Mouse (Mus musculus) adrenal gland, adult 2 months (tissue): ENCODE measurements at regions not wholly inside any gene's neighbourhood (a gene's known extent, or its start where the extent isn't known, plus 50 kb on each side); places are given as distances from the start of the nearest gene placed in this dataset.

Experiments
- DNase-seq: peaks from one replicate; pipeline ENCODE4 v3.0.0; 2021

DNA sequence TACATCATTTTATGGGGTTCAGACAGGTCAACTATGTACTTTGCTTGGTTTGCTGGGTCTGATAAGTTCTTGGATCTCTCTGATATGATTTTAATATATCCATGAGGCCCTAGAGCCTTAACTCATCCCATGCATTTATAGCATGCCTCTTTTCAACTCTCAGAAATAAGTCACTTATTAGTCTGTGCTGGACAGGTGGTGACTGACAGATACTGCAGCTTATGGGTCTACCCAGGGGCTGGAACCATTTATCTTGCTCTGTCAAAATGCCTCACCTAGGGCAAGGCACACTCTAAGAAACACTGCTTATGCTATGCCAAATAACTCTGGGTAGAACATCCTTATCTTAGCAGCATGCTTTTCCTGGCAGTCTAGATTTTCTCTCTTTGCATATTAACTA lies 225.6 kb downstream of the Mbnl1 start:
- DNase-seq: no peak

DNA sequence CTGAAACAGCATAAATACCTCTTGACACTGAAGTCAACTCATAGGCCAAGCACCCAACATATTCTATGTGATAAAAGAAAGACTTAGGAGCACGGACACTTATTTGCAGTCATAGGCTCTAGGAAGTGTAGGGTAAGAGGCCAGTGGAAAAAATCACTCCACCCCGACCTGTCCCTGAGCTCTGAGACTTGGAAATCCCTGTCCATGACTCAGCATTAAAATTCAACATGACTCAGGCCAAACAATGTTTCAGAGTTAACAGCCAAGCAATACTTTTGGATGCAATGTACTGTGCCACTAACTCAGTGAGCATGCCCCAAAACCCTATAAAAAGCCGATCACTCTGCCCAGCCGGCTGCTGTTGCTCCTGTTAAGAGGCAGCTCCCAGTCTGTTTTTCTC lies 234.5 kb downstream of the Mbnl1 start:
- DNase-seq: peak; percentile 36

DNA sequence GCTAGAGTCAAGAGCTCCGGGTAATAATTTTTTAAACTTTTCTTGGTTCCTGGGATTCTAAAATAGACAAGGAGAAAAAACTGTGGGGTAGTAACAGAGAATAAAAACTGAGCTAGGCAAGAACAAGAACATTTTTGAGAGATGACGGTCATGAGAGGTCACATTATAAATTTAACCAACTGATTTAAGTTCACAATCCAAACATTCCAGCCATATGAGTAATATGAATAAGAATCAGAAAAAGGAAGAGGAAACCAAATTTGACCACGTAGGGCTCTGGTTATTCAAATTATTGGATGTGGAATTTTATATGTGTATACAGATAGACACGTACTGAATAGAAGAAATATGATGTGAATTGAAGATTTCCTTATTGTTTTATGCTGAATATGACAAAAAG lies 240.3 kb downstream of the Mbnl1 start:
- no peak for DNase-seq

DNA sequence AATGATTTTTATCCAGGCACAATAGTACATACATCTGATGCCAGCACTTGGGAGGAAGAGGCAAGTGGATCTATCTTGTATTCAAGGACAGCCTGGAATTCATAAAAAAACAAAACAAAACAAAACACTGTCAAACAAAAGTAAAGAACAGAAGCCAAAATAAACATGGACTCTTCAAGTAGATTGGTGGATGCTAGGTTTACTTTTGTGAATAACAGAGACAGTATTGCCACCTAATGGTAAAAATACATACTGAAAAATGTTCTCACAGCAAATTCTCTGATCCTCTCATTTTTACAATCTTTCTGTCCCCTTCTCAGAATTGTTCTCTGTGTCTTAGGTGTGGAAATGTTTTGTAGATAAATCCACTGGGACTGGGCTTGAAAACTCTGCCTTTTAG lies 247.7 kb downstream of the Mbnl1 start:
- no peak for DNase-seq

DNA sequence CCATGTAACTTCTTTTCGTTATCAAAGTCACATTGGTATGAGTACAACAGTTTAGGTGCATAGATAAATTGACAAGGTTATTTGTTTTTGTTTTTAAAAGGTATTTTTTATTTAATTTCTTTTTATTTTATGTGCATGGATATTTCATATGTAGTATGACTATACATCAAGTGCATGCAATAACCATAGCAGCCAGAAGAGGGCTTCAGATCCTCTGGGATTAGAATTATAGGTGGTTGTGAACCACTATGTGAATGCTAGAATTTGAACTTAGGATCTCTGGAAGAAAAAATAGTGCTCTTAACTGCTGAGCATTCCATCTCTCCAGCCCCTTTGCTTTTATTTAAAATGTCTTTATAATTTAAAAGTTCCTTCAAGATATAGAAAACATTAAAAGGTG lies 258.7 kb downstream of the Mbnl1 start:
- no peak for DNase-seq

DNA sequence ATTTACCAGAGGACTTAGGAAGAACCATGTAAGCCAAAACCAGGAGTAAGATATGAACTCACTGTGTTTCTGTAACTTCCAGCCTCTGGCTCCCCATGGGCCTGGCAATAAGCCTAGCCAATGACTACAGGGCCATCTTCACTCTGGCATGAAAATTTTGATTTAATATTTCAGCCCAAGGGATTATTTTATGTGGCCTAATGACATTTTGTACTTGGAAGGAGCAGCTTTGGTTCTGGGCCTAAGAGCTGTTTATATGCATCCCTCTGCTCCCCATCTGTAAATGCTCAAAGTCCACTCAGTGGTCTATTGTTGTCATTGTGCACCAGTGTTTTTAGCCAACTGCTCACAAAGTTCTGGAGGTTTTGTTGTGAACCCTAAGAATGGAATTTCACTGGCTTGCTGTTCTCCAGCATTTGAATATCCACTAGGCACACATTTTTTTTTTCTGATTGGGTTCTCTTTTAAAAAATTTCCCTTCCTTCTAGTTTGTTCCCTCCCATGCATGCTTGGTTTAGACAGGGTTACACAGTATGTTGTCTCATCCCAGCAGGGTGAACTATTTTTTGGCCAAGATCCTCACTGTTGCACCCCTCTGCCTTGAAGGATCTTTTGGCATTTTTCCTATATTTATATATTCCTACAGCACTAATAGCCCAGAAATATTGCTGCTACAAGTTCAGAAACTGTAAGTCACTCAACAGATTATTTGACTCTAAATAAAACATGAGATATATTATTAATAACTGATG lies 261.9 kb upstream of the P2ry1 start:
- peak; percentile 12 for DNase-seq

DNA sequence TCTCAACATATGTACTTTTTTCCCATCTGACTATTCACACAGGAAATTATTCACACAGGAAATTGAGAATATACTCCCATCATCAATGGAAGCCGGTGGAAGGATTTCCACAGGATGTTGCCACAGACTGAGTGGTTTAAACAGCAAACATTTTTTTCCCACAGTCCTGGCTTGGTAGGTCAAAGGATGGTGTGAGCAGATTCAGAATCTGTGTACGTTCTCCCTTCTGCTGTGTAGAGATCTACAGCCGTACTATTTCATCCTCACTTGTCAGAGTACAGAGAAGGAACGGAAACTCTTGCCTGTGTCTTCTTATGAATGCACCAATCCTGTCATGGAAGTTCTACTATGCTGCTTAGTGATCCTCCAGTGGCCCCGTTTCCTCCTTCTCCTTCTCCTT lies 261.2 kb upstream of the P2ry1 start:
- no peak for DNase-seq

DNA sequence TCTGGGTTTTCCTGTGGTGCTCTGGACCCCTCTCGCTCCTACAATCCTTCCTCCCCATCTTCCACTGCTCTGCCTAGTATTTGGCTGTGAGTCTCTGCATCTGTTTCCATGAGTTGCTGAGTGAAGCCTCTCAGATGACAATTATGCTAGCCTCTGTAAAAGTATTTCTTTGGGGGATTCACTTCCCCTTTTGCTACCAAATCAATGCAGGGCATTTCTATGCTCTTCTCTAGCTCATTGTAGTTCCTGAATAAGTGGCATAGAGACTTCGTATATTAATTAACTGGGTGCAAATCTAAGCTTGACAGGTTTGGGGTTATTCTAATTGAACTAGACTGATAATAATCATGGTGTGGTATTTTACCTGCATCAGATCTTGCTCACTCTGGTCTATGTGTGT lies 260.4 kb upstream of the P2ry1 start:
- DNase-seq: no peak

DNA sequence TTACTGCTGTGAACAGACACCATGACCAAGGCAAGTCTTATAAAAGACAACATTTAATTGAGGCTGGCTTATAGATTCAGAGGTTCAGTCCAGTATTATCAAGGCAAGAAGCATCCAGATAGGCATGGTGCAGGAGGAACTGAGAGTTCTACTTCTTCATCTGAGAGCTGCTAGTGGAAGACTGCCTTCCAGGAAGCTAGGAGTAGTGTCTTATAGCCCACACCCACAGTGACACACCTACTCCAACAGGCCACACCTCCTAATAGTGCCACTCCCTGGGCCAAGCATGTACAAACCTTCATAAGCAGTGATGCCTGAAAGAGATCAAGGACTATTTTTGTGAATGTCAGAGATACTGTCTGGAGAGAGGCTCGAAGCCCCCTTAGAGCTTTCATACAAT lies 257.5 kb upstream of the P2ry1 start:
- DNase-seq: no peak

DNA sequence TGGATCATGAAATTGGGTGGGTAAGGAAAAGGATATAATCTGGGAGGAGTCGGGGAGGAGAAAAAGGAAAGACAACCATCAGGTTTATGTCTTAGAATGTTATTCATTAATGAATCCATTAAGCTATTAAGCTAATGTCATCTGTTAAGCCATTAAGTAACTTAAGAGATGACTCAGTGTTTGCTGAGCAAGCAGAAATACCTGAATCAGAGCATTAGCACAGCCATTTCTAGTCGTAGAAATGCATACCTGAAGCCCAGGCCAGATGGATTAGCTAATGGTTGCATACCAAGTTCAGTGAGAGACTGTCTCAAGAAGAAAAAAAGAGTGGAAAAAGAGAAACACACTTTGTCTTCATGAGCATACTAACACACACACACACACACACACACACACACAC lies 244.0 kb upstream of the P2ry1 start:
- DNase-seq: no peak

DNA sequence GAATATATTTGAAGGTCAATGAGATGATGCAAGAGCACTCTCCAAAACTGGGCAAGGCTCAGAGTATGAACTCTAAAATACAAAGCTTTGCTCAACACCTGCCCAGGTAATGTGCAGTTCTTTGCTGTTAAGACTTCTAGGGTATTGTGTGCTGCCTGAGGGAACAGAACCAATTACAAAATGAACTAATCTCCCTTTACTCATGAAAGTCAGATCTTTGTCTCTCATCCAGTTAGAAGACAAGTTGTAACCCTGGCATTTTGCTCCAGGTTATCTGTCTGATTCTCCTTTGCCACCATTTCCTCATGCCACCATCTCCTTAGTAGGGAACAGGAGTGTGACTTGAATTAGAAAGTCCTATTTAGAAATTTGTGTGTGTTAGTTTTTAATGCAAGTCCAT lies 243.5 kb upstream of the P2ry1 start:
- no peak for DNase-seq

DNA sequence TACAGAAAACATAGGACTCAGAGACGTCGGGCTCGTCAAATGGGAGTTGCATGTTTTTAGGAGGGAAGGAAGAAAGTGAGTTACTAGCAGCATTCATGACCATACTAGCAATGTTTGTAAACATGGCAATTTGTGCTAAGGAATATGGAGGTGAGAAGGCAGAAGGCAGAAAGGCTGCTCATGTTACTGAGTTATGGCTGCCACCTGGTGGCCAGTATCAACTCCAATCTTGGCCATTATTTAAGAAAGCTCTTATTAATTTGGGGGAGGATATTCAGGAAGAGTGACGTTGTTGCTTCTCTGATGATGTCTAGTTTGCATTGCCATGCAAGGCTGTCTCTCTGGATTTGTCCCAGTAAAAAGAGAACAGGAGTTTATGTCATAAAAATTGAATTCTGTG lies 239.7 kb upstream of the P2ry1 start:
- DNase-seq: peak; percentile 29

DNA sequence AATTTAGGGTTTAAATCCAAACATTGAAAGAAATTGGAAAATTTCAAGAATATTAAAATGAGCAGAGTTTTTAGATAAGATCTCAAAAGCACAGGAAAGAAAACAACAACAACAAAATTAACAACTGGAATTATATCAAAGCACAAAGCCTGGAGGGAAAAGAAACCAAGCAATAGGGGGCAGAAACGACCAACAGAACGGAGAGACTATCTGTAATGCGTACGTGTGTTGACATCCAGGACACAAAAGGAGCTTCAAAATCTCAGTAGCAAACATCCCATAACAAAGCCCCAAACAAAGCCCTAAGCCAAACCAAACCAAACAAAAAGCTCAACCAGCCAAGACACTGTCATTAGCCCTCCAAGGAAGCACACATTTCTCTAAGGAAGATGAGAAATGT lies 237.5 kb upstream of the P2ry1 start:
- DNase-seq: no peak

DNA sequence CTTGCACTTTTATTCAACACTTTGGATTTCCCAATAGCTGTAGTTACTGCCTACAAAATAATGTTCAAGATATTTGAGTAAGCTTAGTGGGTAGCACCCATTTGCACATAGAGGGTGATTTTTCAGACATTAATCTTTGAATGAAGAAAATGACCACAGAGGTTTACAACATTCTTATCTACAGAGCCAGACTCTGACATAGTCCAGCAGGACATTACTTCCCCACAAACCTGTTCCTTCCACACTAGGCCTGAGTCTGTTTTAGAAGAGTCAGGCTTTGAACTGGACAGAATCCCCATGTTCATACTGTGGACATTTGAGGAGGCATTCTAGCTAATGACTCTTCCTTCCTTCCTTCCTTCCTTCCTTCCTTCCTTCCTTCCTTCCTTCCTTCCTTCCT lies 233.6 kb upstream of the P2ry1 start:
- DNase-seq: no peak

DNA sequence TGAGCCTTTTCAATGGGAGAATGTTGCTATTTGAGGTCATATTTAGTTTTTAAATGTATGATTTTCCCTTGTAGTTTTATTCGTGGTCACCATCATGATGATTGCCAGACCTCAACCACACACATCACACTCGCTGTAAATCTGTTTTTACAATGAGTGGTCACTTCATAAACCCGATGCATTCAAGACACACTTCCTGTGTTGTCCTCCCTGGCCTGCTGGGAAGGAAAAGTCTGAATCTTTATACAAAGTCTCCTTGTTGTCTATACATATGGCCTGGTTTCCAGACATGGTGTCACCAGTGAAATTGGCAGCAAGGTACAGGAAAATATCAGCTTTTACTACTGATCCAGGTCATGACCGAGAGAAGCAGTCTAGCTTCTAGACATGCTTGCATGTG lies 230.7 kb upstream of the P2ry1 start:
- no peak for DNase-seq

DNA sequence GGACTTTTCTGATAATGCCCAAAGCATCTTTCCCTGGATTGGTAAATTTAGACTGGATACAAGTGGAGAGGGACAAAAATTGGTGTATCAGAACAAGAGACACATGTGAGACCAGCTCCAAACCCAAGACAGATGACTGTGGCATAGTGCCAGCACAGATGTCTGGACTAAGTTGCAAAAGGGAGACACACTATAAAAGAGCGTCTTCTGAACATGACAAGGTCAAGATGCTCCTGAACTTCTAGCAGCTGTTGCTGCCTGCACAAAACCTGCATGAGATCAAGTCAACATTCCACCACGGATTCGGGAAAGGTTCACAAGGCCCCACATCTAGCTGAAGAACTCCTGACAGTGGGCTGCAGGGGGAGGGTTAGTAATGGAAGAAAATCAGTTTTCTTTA lies 229.2 kb upstream of the P2ry1 start:
- DNase-seq: no peak

DNA sequence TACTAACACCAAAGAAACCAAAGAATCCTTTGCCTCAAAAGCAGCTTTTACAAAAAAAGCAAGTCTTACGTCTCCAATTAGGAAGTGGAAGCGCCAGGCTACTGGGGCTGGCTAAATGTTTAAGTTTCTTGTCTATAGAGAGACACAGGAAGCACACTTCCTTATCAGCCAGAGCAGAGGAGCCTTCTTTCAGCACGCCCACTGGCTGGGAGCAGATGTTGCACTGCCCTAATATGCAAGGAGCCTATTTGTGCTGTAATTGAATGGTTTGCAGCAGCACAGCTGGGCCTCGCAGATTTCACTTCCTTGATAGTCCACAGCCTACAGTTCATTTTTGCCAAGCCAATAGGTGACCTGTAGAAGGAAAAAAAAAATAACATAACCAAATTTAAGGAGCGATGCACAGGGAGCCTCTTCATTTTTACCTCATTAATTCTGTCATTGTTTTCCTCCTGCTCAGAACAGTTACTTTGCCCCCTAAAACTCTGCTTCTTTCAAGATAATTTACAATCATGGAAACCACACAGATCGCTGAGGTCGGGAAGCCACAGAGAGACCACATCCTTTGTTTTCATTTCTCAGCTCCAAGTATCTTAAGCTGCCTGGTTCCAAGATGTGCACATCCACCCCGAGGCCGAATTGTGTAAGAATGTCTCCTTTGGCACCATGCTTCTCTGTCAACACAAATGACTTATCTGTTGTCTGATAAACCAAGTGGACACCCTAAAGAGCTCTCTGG lies 217.3 kb upstream of the P2ry1 start:
- peak; percentile 13 for DNase-seq

DNA sequence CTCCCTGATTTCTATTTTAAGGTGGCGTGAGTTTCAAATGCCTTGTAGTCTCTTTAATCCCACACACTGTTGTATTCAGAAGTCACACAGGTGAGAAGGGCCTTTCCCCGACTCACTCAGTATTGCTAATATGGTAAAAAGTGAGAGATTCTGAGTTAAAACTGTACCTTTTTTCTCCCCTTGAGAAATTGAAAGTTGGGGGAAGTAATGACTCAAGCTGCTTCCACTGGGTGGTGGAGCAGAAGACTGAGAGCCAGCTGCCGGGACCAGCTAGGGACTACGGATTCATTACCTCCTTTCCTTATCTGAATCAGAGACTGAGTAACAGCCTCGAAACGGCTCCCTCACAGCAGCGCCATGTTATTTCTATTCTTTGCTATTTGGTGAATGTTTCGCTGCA lies 214.6 kb upstream of the P2ry1 start:
- no peak for DNase-seq

DNA sequence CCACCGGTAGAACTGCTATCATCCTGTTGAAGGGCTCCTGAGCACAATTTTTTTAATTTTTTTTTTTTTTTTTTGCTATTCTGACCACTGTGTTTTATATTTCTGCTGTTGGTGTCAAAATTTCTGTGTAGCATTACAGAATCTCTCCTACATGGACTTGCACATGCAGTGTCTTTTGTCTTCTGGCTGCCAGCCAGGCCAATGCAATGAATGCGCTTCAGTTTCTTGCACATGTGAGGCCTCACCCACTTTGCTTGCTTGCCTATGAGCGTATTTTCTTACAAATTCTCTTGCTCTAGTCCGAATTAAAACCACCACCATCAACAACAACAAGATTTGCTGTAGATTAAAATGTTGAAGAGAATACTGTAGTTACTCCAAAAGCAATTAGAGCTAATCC lies 213.2 kb upstream of the P2ry1 start:
- no peak for DNase-seq

DNA sequence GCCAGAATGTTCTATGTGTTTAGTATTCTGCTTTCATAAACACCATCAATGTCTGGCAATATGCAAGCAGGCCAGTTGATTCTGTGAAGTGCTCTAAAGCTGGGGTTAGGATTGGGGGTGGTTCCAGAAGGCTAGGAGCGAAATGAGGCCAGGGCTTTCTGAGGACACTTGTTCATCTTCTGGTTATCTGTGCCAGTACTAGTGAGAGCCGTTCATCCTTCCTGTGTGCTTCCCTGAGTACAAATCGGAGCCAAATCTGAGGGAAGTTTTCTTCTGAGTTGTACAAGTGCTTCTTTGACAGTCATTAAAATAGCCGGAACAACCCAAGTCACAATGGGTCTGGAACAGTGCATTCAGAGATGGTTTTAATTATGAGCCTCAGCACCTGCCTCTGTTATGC lies 210.4 kb upstream of the P2ry1 start:
- DNase-seq: no peak

DNA sequence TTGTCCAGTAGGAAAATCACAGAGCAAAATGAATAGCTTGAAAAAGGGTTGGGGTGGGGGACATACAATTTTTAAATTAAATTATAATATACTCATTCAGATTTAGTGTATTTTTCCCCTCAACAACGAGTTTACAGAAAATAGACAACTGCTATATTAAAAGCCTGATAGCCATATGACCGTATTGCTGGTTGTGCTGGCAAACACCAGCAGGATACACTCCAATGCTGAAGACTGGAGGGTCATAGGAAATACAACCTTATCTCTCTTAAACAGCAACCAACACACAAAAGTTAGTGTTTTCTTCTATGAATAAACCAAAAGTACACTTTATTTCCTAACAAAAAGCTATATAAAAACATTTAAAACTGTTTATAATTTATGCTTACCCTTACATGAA lies 206.4 kb upstream of the P2ry1 start:
- DNase-seq: no peak

DNA sequence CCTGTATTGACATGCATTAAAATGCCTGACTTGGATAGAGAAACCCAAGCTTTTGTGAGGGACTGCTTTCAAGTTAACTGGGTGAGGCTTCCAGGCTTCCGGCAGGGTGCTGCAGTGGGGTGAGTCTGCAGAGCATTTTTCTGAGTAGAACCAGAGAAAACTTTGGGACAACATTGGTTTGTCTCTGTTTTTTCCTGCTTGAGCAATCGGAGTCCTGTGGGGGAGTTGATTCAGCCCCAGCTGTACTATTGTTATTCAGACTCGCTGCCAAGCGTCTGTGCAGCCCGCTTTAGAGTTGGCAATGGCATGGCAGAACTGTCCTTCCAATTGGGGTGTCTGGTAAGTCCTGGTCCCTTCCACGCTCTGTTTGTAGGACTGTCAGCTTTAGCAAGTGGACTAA lies 204.8 kb upstream of the P2ry1 start:
- DNase-seq: no peak

DNA sequence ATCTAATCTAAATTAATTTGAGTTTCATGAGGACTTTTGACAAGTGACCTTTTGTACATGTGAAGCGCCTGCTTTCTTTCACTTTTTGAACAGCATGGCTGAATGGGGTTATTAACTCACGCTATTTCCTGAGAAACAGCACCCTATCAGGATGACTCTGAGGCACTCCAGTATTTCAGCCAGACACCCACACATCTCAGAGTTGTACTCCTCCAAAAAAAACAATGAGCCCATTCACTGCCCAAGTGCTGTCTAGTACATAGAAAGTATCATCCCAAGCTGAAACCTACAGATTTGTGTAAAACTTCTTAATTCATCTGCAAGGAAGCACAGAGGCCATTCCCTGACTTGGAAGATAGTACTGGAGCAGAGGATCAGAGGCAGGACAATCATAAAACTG lies 204.1 kb upstream of the P2ry1 start:
- DNase-seq: no peak

DNA sequence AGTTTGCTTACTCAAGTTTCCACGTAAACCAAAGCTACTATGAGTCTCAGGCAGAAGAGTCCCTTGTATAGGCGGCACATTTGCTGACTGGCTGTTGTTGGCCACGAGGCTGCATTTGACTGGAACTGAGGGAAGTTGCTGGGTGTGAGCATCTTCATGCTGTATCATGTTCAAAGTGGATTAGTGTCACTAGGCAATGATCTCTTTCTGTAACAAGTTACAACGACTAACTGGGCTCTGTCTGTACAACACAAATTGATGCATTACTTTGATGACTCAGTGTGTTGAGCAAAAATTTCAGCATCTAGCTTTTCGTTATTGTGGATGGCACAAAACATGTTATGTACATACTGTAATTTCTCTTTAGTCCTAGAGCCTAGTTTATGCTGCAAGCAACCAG lies 203.7 kb upstream of the P2ry1 start:
- no peak for DNase-seq
